Mouse (Mus musculus): ENCODE measurements around the gene Sytl3.
"Not testable (repeated sequence)": the region's sequence is repeated elsewhere in the genome, so short reads cannot be mapped to it uniquely, and the experiment has no call there.

Sytl3 gene

DNA sequence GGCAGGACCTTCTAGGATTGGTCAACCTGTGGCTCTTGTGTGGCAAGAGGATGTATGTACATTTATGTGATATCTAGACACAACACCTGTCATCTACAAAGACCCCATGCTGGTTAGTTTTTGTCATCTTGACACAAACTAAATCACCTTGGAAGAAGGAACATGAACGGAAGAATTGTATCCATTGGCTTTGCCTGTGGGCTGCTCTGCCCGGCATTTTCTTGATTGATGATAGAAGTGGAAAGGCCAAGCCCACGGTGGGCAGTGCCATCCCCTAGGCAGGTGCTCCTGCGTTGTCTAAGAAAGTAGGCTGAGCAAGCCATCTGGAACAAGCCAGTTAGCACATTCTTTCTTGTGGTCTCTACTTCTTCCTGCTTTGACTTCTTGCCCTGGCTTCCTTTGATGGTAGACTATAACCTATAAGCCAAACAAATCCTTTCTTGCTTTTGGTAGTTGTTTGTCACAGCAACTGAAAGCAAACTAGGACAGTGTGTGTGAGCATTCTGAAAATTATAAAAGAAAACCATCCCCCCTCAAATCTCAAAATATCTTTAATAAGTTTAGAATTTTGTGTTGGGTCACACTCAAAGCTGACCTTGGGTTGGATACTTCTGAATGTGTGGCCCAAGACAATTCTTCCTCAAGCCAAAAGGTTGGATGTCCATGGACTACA is 27.5 kb downstream of the Sytl3 start:
- in situ Hi-C loops (cut with MboI, MseI), result loop anchor here (5.0 kb wide), 1 partner anchor 289 kb away; no protein-coding TSS in a partner anchor

DNA sequence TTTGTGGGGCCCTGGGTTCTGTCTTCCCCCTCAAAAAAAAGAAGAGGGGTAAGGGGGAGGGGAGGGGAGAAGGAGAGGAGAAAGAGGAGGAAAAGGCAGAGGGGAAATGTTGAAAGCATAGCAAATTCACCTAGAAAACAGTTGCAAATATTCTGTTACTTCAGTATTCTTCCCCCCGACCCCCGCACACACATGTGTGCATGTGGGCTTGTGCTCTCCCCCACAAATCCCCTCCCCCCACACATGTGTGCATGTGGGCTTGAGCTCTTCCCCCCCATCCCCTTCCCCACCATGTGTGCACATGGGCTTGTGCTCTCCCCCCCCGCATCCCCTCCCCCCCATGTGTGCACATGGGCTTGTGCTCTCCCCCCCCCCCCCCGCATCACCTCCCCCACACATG is 30.5 kb downstream of the Sytl3 start:
- in situ Hi-C loops (cut with MboI, MseI), result loop anchor here (5.0 kb wide), 1 partner anchor 292 kb away; no protein-coding TSS in a partner anchor

DNA sequence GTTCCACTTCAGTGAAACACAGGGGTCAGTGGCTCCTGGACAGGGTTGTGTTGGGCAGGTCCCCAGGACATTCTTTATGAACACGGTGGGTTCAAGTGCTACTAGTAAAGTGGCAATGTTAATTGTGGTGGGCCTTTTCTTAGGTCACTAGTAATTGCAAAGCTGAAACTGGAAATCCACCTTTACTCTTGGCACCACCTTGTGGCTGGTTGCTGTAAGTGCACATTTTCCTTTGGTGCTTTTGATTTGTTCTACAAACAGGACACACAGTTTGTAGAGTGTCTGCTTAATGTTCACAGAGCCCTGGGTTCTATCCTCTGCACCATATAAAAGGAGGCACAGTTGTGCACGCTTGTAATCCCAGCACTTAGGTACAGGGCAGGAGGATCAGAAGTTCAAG is 32.7 kb downstream of the Sytl3 start:
- in situ Hi-C loops (cut with MboI, MseI), result not testable (repeated sequence)

DNA sequence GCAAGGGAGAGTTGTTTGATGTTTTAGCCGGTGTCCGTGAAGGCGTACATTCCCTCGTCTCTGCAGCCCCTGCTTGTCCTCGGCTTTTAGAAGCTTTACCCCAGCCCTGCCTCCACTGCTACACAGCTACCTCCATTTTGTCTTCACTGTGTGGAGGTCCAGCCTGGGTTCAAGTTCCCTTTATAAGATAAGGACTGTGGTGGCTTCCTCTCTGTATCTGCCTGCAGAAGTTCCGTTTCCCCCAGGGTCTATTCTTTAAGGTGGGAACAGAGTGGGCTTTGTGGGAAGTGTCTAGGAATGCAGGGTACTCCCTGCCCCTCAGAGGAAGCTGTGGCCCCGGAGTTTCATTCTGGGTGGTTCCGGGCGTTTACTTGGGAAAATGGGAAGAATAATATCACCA is 36.8 kb downstream of the Sytl3 start:
- in situ Hi-C loops (cut with MboI, MseI), result loop anchor here (5.0 kb wide), 1 partner anchor 143 kb away; no protein-coding TSS in a partner anchor

DNA sequence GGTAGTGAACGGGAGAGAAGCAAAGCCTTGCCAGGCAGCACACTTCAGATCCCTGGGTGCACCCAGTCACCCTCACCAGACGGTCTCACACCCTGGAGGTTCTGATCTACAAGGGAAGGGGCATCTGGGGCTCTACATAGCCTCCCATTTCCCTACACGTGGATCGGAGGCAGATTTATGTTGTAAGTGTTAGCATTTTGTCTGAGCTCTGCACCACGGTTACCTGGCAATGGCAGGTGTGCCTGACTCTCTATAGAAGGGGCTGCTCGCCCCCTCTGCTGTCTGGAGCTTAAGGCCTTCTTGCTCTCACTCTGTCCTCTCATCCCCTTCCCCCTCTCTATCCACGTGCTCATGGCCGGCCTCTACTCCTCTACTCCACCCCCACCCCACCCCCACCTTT is 37.6 kb downstream of the Sytl3 start:
- in situ Hi-C loops (cut with MboI, MseI), result loop anchor here (5.0 kb wide), 1 partner anchor 144 kb away; no protein-coding TSS in a partner anchor

DNA sequence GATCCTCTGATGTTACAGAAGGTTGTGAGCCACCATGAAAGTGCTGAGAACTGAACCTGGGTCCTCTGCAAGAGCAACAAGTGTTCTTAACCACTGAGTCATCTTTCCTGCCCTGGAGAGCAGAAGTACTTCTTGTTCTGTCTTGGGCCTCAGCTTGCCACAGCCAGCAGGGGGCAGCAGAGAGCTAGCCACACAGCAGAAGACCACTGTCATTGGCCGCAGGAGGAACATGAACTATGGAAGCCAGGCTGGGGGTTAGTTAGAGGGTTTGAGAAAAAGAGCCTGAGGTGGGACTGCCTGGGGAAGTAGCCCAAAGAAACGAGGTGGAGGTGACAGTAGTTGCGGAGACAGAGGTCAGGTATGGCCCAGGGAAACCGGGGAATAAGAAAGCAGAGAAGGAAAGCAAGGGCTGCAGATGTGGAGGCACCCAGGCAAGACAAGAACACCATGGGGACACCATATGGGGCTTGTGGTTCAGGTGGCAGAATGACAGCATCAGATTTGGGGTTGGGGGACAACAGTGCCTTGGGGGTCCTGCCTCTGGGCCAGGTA is 38.4 kb downstream of the Sytl3 start:
- in situ Hi-C loops (cut with MboI, MseI), result loop anchor here (5.0 kb wide), 1 partner anchor 145 kb away; no protein-coding TSS in a partner anchor

DNA sequence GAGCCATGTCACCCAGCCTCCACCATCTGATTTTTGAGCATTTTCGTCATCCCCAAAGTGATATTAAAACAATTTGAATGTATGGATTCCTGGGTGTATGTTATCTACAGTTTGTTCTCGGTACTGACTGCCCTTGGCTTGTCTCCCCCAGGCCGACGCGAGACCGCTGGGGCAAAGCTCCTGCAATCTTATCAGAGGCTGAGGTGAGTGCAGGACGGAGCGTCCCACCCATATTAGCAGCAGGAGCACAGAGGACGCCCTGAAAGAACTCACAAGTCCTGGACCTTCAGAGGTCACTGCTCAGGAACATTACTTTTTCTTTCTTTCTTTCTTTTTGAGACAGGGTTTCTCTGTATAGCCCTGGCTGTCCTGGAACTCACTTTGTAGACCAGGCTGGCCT is 40.6 kb downstream of the Sytl3 start:
- in situ Hi-C loops (cut with MboI, MseI), result loop anchor here (5.0 kb wide), 1 partner anchor 147 kb away; no protein-coding TSS in a partner anchor

DNA sequence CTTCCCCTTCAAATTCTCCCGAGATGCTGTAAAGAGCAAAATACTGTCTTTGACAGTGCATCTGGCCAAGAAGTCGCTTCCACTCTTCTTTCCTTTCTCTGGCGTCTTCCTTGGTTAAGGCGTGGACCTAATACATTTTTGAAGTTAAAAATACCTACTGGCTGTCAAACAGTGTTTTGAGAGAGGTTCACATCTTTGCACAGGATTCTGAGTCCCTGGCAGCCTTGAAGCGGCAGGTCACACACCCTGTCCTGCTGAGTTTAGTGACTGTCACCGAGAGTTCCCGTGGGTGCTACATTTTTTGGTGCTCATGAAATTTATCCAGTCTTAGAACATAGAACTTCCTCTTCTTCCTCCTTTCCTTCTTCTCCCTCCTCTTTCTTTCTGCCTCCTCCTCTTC is 41.2 kb downstream of the Sytl3 start:
- in situ Hi-C loops (cut with MboI, MseI), result not testable (repeated sequence)

DNA sequence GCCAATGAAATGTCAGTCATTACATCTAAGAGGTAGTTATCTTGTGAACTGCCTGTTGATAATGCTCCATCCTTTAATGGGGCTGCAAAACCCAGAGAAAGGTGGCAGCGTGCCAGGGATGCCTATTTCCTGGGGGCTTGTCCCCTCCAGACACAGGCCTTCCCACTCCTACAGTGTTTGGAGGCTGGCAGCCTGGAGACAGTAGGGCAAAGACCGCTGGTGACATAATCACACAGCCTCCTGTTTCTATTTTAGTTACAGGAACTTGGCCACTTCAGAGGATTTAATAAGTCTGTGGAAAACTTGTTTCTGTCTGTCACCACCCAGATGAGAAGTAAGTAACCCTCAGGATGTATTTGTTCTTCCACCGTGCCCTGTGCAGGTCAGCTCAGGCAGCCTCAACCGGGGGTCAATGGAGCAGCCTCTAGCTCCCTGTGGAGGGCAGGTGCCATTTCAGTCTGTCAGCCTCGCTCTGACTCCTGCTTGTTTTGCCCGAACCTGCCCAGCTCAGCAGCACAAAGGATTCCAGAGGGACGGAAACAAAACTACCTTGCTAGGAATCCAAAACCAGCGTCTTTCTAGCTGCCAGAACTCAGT is 43.8 kb downstream of the Sytl3 start:
- in situ Hi-C loops (cut with MboI, MseI), result not testable (repeated sequence)

DNA sequence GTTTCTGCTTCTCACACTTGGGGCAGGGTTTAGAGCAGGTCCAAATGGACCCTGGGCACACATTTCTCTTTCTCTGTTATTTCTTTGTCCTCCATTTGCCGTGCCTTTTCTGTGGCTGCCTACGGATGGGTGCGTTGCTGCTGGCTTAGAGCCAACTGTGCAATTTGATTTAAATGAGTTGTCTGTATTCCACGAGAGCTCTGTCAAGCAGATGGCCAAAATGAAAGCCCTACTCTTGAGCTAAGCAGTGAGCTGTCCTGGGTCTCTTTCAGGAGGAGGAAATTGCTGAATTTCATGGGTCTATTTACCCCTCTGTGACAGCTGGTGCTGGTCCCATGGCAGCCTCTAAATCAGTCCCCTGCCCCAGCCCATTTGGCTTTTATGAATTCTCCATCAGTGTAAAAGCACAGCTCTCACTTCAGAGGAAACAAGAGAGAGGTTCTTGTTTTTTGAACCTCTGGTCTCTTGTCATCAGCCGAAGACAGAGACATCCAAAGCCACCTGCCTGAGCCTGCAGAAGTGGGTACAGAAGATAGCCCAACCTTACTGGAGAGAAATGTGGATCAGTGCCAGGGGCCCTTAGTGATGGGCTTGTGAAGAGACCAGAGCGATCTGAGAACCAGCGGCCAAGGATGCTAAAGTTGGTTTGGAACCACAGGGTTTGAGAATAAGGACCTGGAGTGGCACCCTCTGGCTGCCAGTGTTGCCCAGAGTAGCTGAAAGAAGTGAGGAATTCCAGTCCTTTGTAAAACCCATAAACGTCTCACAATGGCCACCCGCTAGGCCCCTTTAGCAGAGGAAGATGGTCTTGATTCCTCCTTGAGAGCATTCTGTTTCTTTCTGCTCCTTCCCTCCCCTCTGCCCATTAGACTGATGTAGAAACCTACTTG is 44.7 kb downstream of the Sytl3 start:
- in situ Hi-C loops (cut with MboI, MseI), result not testable (repeated sequence)

DNA sequence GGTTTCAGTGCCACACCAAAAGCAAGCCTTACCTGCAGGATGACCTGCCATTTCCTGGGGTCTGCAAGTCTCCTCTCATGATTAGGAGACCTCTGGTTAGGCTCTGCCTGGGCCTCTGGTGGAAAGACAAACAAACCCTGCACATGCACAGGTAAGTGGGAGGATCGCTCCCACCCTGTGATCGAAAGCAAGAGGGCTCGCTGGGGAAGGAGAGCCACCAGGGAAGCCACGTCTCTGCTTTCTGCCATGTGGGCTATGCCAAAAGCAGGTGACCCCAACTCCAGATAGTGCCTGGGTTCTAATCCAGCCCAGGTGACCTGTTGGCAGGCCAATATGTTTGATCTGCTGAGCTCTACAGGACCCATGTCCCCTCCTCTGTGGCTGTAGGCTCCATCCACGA is 47.6 kb downstream of the Sytl3 start:
- in situ Hi-C loops (cut with MboI, MseI), result loop anchor here (5.0 kb wide), 2 partner anchors 191 to 329 kb away; no protein-coding TSS in a partner anchor

DNA sequence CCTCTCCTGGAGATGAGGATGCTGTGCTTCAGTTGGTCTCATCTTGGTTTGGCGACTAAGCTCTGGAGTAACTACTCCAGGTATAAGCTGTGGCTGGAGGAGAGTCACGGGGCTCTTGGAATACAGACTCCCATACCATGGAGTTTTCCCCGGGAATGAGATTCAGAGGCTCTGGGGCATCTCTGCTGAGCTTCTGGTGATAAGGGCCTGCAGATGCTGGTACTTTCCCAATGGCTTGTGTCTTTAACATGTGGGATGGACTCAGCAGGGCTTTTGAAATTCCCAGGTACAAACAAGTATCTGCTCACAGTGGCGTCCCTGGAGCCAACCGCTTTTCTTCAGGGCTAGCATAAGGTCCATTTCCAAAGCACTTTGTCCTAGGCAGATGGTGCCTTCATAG is 48.5 kb downstream of the Sytl3 start:
- in situ Hi-C loops (cut with MboI, MseI), result loop anchor here (5.0 kb wide), 2 partner anchors 190 to 330 kb away; no protein-coding TSS in a partner anchor

DNA sequence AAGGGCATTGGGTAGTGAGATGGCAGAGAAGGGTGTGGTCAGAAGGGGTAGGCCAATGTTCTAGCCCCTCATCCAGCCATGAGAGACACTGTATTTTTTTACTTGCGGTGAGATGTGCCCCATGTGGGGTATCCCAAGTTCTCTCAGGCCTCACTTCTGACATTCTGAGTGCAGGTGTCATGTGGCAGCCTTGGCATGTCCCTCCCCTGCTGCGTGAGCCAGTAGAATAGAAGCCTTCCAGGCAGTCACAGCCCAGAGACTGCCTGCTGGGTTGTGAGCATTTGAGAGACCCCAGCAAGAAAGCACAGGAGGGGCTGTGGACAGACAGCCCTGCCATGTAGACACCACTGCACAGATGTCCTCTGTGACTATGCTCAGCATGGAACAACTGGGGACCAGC is 49.3 kb downstream of the Sytl3 start:
- in situ Hi-C loops (cut with MboI, MseI), result loop anchor here (5.0 kb wide), 2 partner anchors 189 to 331 kb away; no protein-coding TSS in a partner anchor

DNA sequence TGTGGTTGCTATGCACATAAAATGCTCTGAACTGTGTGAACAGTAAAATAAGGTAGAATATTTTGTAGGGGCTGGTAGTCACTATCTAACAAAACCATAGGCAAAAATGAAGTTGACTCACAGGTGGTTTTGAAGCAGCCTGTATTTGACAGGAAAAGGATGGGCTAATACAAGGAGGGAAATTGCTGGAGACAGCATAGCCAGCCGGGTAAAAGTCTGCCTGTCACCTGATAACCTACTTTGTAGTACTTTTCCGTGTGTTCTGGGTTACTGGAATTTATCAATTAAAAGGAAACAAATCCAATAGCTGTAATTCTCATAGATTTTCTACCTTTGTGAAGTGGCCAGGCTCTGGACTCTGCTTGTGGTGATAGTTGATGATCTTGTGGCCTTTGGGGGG is 54.6 kb downstream of the Sytl3 start:
- in situ Hi-C loops (cut with MboI, MseI), result loop anchor here in 1 of 2 experiments (5.0 to 10.0 kb wide), 2 partner anchors 179 to 341 kb away; no protein-coding TSS in a partner anchor

DNA sequence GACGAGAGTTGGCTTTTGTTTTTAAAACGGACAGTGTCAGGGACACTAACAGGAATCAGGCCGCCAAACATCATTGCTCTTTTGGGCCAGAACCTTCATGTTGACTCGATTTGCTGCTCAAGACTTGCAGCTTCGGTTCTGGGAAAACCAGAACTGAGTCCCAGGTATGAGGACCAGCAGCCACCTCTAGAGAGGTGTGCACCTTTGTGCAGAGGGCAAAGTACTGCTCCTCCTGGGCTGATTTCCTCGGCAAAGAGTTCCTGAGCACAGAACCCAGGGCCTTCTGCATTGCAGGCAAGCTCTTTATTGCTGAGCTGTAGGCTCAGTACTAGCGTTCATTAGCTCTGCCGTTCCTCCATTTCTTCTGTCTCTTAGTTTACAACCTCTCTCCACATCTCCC is 55.1 kb downstream of the Sytl3 start:
- in situ Hi-C loops (cut with MboI, MseI), result loop anchor here in 1 of 2 experiments (5.0 to 10.0 kb wide), 2 partner anchors 179 to 342 kb away; no protein-coding TSS in a partner anchor

DNA sequence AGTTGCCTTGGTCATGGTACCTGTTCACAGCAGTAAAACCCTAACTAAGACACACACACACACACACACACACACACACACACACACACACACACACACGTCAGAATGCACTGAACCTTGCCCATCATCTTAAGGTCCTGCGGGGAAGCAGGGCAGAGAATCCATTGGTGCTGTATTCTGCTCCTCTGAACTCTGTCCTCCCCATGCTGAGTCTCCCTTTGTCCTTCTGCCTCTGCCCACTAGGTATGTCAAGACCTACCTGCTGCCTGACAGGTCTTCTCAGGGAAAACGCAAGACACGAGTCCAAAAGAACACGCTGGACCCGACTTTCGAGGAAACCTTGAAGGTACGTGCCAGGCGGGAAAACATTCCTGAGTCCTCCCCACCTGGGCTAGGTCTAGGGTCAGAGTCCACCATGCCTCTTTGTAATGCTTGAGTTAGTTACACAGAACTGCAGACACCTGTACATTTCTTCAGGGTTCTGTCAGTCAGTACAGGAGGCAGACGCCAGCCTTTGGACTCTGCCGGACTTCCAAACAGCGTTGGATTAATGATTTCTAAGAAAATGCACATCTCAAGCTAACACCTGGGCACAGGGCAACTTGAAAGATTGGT is 69.2 kb downstream of the Sytl3 start:
- in situ Hi-C loops (cut with MboI, MseI), result loop anchor here in 1 of 2 experiments (25.0 kb wide), 1 partner anchor 334 kb away; no protein-coding TSS in a partner anchor

DNA sequence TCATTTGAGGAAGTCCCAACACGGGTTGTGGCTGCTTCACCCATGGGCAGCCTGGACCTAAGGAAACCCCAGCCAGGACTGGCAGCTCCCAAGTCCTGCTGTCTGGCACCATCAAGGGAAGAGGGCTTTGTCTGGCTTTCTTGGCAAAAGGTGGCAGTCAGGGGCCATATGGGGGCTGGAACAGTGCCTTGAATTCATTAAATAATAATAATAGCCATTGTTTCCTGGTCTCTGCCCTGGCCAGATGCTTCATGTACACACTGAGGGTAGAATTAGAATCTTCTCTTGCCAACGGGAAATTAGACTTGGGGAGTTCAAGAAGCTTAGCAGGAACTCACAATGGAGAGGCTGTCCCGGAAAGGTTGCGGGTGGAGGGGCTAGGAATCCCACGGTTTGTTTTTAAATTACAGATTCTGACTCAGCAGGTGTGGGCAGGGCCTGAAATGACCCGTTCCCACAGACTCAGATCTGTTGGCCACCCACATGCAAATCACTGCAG is 70.4 kb downstream of the Sytl3 start:
- in situ Hi-C loops (cut with MboI, MseI), result loop anchor here in 1 of 2 experiments (25.0 kb wide), 1 partner anchor 333 kb away; no protein-coding TSS in a partner anchor

DNA sequence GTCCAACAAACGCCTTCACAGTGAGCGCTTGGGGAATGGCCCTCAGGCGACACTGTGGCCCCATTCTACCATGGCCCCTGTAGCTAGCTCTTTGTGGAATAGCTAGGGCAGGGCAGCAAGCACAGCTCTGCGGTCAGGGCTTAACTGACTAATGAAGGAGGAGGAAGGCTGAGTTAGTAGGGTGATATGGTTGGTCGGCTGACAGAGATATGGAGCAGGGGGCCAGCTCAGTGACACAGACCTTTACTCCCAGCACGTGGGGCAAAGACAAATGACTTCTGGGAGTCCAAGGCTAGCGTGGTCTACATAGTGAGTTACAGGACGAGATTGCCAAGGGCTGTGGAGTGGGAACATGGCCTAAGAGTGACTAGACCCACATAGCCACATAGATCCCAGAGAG is 72.2 kb downstream of the Sytl3 start:
- in situ Hi-C loops (cut with MboI, MseI), result loop anchor here in 1 of 2 experiments (25.0 kb wide), 1 partner anchor 331 kb away; no protein-coding TSS in a partner anchor

DNA sequence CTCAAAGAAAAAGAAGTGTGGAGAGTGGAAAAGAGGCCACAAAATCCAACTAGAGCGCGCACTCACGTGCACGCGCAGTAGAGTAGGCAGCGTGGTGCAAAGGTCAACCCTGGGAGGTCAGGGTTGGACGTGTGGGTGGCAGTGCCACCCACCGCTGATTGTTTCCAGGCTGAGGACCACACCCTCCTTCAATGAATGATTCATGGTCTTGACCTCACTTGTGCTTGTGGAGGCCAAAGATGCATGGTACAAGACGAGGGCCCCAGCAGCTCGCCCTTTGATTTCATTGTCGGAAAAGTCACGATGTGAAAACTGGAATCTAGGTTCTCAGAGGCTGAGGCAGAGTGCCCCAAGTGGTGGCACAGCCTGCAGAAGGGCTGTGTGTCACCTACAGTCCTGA is 72.7 kb downstream of the Sytl3 start:
- in situ Hi-C loops (cut with MboI, MseI), result loop anchor here in 1 of 2 experiments (25.0 kb wide), 1 partner anchor 331 kb away; no protein-coding TSS in a partner anchor

DNA sequence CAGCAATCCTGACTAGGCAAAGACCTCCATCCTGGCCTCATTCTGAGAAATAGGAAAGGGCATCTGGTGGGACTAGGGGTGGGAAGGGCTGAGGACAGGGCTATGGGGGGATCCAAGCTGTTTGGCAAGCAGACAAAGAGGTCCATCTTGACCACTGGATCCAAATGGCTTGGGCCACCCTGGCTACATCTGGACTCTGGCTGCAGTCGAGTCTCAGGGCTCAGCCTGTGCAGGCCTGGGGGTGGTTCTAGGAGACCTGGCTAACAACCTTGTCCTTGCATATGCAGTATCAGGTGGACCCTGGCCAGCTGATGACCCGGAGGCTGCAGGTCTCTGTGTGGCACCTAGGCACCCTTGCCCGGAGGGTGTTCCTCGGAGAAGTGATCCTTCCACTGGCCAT is 73.8 kb downstream of the Sytl3 start:
- in situ Hi-C loops (cut with MboI, MseI), result loop anchor here in 1 of 2 experiments (25.0 kb wide), 1 partner anchor 330 kb away; no protein-coding TSS in a partner anchor

Data from T-helper 17 cell (primary cell).